Mouse (Mus musculus): Measurements from ENCODE around the gene Nubpl.

The Nubpl gene

GRCm38 (mm10) chr12:52248531-52248930 is 151.0 kb downstream of the Nubpl start:
- no peak for DNase-seq

GRCm38 (mm10) chr12:52254089-52254488 is 156.6 kb downstream of the Nubpl start:
- no peak for DNase-seq

- no peak for DNase-seq
Observed at GRCm38 (mm10) chr12:52268131-52268530, 170.6 kb downstream of the Nubpl start.

- no peak for DNase-seq
Observed at GRCm38 (mm10) chr12:52272828-52273227, 175.3 kb downstream of the Nubpl start.

- DNase-seq, result no peak
Observed at GRCm38 (mm10) chr12:52276320-52276719, 178.8 kb downstream of the Nubpl start.

GRCm38 (mm10) chr12:52281232-52281631 is 183.7 kb downstream of the Nubpl start:
- no peak for DNase-seq

GRCm38 (mm10) chr12:52284471-52284870 is 186.9 kb downstream of the Nubpl start:
- DNase-seq, result no peak

- DNase-seq, result no peak
Observed at GRCm38 (mm10) chr12:52286802-52287201, 189.3 kb downstream of the Nubpl start.

GRCm38 (mm10) chr12:52288537-52288936 is 191.0 kb downstream of the Nubpl start:
- DNase-seq, result no peak

GRCm38 (mm10) chr12:52288941-52289567 is 191.5 kb downstream of the Nubpl start:
- no peak for DNase-seq

- no peak for DNase-seq
Observed at GRCm38 (mm10) chr12:52289594-52289993, 192.1 kb downstream of the Nubpl start.

- no peak for DNase-seq
Observed at GRCm38 (mm10) chr12:52293931-52294330, 196.4 kb downstream of the Nubpl start.

- no peak for DNase-seq
Observed at GRCm38 (mm10) chr12:52297988-52298387, 200.5 kb downstream of the Nubpl start.

- DNase-seq, result no peak
Observed at GRCm38 (mm10) chr12:52298683-52299082, 201.1 kb downstream of the Nubpl start.

- no peak for DNase-seq
Observed at GRCm38 (mm10) chr12:52302961-52303360, 205.4 kb downstream of the Nubpl start.

- DNase-seq, result no peak
Observed at GRCm38 (mm10) chr12:52306348-52306747, 208.8 kb downstream of the Nubpl start.

- no peak for DNase-seq
Observed at GRCm38 (mm10) chr12:52307331-52307982, 209.9 kb downstream of the Nubpl start.

GRCm38 (mm10) chr12:52308628-52309027 is 211.1 kb downstream of the Nubpl start:
- no peak for DNase-seq

- DNase-seq, result no peak
Observed at GRCm38 (mm10) chr12:52314818-52315217, 217.3 kb downstream of the Nubpl start.

GRCm38 (mm10) chr12:52317635-52318034 is 220.1 kb downstream of the Nubpl start:
- no peak for DNase-seq

- no peak for DNase-seq
Observed at GRCm38 (mm10) chr12:52318426-52318825, 220.9 kb downstream of the Nubpl start.

- no peak for DNase-seq
Observed at GRCm38 (mm10) chr12:52319156-52319555, 221.6 kb downstream of the Nubpl start.

GRCm38 (mm10) chr12:52328488-52328887 is 231.0 kb downstream of the Nubpl start:
- no peak for DNase-seq

- DNase-seq, result no peak
Observed at GRCm38 (mm10) chr12:52335142-52335765, 237.7 kb downstream of the Nubpl start.

Data from thymus, postnatal 14 days (tissue).